ENCODE assay signal across 28 mouse cellular contexts in genomic region chr2:80441386-80441785, GRCm38 (mm10). TPM values are rescaled to one million over a fixed set of nuclear protein-coding genes. Genes with fewer than 3 reads are reported as not detected.
DNase-seq lines count a peak whose midpoint lies in the region; ATAC-seq lines count a peak whose summit lies in the region.
"Had no signal": no experiment of that assay in that cellular context is flagged by ENCODE, and none has a peak within 500 bp of the region (broad histone marks: within the 10 kb centered on the region; RNA-seq: fewer than 3 reads in every experiment).

No protein-coding gene starts in this region.

- H3K36me3 ChIP-seq in kidney, embryonic 15.5 days: no peaks in the 10 kb centered on the region
- H3K36me3 ChIP-seq in midbrain, embryonic 16.5 days (ENCODE audit: control insufficient read depth, insufficient read depth, low read length): no peaks in the 10 kb centered on the region
- H3K36me3 ChIP-seq: embryonic facial prominence, embryonic 15.5 days; forebrain, embryonic 12.5 days; heart, embryonic 13.5 days; limb, embryonic 15.5 days; neural tube, embryonic 13.5 days had no signal

- peak; percentile 49 for ATAC-seq in kidney, embryonic 15.5 days (replicated peaks; ENCODE audit: low FRiP score)
- ATAC-seq in midbrain, embryonic 16.5 days: no peak
- ATAC-seq: CD4-positive, CD25-positive, alpha-beta regulatory T cell, adult 4 months; forebrain, postnatal 0 days; hindbrain, embryonic 16.5 days had no signal

- peaks cover 11% of the 10 kb centered on the region; the same call in 1 of the 2 replicates for H3K27me3 ChIP-seq in kidney, embryonic 15.5 days
- peaks cover 11% of the 10 kb centered on the region for H3K27me3 ChIP-seq in midbrain, embryonic 16.5 days (ENCODE audit: control insufficient read depth, insufficient read depth, low read depth, low read length)

- WGBS in kidney, embryonic 15.5 days: 87% methylated on average over 3 of the region's 3 CpGs
- 94% methylated on average over 3 of the region's 3 CpGs for WGBS in midbrain, embryonic 16.5 days

- H3K27ac ChIP-seq in kidney, embryonic 15.5 days: peak overlapping the region; percentile 27
- H3K27ac ChIP-seq in midbrain, embryonic 16.5 days (ENCODE audit: low read length): no peak overlapping the region
- H3K27ac ChIP-seq: embryonic facial prominence, embryonic 10.5 days; embryonic facial prominence, embryonic 15.5 days; forebrain, embryonic 12.5 days; heart, embryonic 13.5 days; limb, embryonic 10.5 days; limb, embryonic 15.5 days; liver, embryonic 14.5 days; neural tube, embryonic 13.5 days had no signal

- peak; percentile 9 to 45 for DNase-seq in adrenal gland, postnatal 36 days
- no peak for DNase-seq in adrenal gland, postnatal 14 days
- peak; percentile 71 for DNase-seq in kidney, adult 11 months
- no peak for DNase-seq in kidney, postnatal 4 days
- DNase-seq in kidney, postnatal 25 days: peak; percentile 27 to 57
- no peak for DNase-seq in retina, postnatal 1 day
- DNase-seq: cerebellum, adult 2 months; cerebellum, postnatal 25 days; forebrain, postnatal 0 days; gastrocnemius, postnatal 14 days; layer of hippocampus, adult 9-11 months; lung, adult 2 months; lung, postnatal 14 days; midbrain, embryonic 14.5 days had no signal

- H3K9me3 ChIP-seq in kidney, embryonic 15.5 days (replicated peaks): 0 out of 2 replicates have a peak, but pooled peaks cover 3% of the 10 kb centered on the region
- no peaks in the 10 kb centered on the region for H3K9me3 ChIP-seq in midbrain, embryonic 16.5 days (replicated peaks; ENCODE audit: control insufficient read depth, low read length, poor library complexity, severe bottlenecking)
- H3K9me3 ChIP-seq: forebrain, embryonic 12.5 days; limb, embryonic 10.5 days; limb, embryonic 15.5 days; neural tube, embryonic 13.5 days had no signal

- H3K4me1 ChIP-seq in kidney, embryonic 15.5 days: peaks cover 17% of the 10 kb centered on the region
- peaks cover 6% of the 10 kb centered on the region; the same call in 1 of the 2 replicates for H3K4me1 ChIP-seq in midbrain, embryonic 16.5 days (ENCODE audit: control insufficient read depth, insufficient read depth, low read length)

- H3K4me3 ChIP-seq in kidney, embryonic 15.5 days (replicated peaks): no peak overlapping the region
- no peak overlapping the region for H3K4me3 ChIP-seq in midbrain, embryonic 16.5 days (ENCODE audit: low read depth, low read length)
- H3K4me3 ChIP-seq: embryonic facial prominence, embryonic 10.5 days; embryonic facial prominence, embryonic 15.5 days; forebrain, embryonic 12.5 days; heart, embryonic 13.5 days; limb, embryonic 10.5 days; limb, embryonic 15.5 days; myocyte; neural tube, embryonic 13.5 days had no signal

- H3K9ac ChIP-seq in kidney, embryonic 15.5 days: no peak overlapping the region
- H3K9ac ChIP-seq in midbrain, embryonic 16.5 days (ENCODE audit: low read depth, low read length): no peak overlapping the region
- H3K9ac ChIP-seq: embryonic facial prominence, embryonic 15.5 days; forebrain, embryonic 12.5 days; forebrain, postnatal 0 days; heart, embryonic 13.5 days; limb, embryonic 15.5 days; liver, embryonic 14.5 days; neural tube, embryonic 13.5 days had no signal

- H3K4me2 ChIP-seq in kidney, embryonic 15.5 days: no peak overlapping the region
- H3K4me2 ChIP-seq in midbrain, embryonic 16.5 days (ENCODE audit: low read length): no peak overlapping the region
- H3K4me2 ChIP-seq: embryonic facial prominence, embryonic 15.5 days; forebrain, embryonic 12.5 days; heart, embryonic 13.5 days; limb, embryonic 15.5 days; neural tube, embryonic 13.5 days had no signal

RNA-seq across cellular contexts. Expression of gene Frzb, which starts 6.0 kb away (rescaled TPM):
- total RNA-seq in adrenal gland, postnatal 36 days (2021): 100 to 1,000 TPM in 1 of 2 experiments, 1 to 10 TPM in 1; 5.2 to 304 TPM
- total RNA-seq in adrenal gland, postnatal 14 days (2021): 84.5 and 137 TPM in 2 replicates
- polyA plus RNA-seq in kidney, embryonic 15.5 days (2015; fragmentation: Nextera tagmentation; extraction: Ambion mirVana): 24.6 and 26.1 TPM in 2 replicates
- 2.2 and 5.1 TPM in 2 replicates for polyA plus RNA-seq in midbrain, embryonic 16.5 days (2015; fragmentation: Nextera tagmentation; extraction: Ambion mirVana)
- total RNA-seq: granulocyte monocyte progenitor cell, adult 5-6 weeks had no signal
- polyA plus RNA-seq: CD4-positive, CD25-positive, alpha-beta regulatory T cell, adult 4 months had no signal

Comparison
In these comparisons a context has a peak if more than half of its experiments do, and no peak if none do; other contexts are left out.
1. DNase-seq: peak in adrenal gland, postnatal 36 days (2 of 2), kidney, adult 11 months (single experiment) and kidney, postnatal 25 days (2 of 2); none in adrenal gland, postnatal 14 days (single experiment), kidney, postnatal 4 days (0 of 2) and retina, postnatal 1 day (single experiment).